Mouse (Mus musculus): ENCODE results near the gene Rheb. TPM values are rescaled to one million over a fixed set of nuclear protein-coding genes. Genes with fewer than 3 reads are reported as not detected.

Rheb gene
- polyA plus RNA-seq, 1 experiment from 2014 or later = 227 TPM

DNA sequence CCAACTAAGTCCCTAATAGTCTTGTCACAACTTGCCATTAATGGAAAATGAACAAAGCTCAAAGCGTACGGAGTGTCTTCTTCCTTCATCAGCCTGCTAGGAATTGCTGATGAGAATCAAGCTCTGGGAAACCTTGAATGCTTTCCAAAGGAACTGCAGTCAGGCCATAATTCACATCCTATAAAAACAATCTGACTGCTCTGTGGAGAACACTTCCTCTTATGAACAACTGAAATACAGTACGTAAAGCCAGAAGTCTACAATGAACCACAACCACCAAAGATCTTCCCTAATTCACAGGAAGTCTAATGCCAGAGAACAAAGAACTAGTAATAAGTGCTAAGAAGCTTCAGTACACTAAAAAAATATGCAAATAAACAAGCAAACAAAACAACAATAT is 28.5 kb downstream of the Rheb start:
- Histone ChIP-seq H3K9ac (ENCODE audit: low read length) (no peak overlapping the region), H3K4me2 (ENCODE audit: low read depth, low read length) (no peak overlapping the region), H3K9me3 (replicated peaks; ENCODE audit: control insufficient read depth, low read length) (no peaks in the 10 kb centered on the region), H3K27ac (ENCODE audit: low read length) (0 out of 2 replicates have a peak overlapping the region, but pooled peaks have one; percentile 2), H3K4me1 (ENCODE audit: control insufficient read depth, insufficient read depth, low read length) (peaks cover 4% of the 10 kb centered on the region; the same call in 1 of the 2 replicates), H3K27me3 (ENCODE audit: control insufficient read depth, insufficient read depth, low read length) (no peaks in the 10 kb centered on the region), H3K4me3 (replicated peaks; ENCODE audit: low read length) (no peak overlapping the region), H3K36me3 (ENCODE audit: control insufficient read depth, insufficient read depth, low read length) (peaks cover 24% of the 10 kb centered on the region; the same call in 1 of the 2 replicates)
- no peak for ATAC-seq (ENCODE audit: insufficient read depth, low FRiP score)
- 37% methylated on average over 3 of the region's 3 CpGs for WGBS

DNA sequence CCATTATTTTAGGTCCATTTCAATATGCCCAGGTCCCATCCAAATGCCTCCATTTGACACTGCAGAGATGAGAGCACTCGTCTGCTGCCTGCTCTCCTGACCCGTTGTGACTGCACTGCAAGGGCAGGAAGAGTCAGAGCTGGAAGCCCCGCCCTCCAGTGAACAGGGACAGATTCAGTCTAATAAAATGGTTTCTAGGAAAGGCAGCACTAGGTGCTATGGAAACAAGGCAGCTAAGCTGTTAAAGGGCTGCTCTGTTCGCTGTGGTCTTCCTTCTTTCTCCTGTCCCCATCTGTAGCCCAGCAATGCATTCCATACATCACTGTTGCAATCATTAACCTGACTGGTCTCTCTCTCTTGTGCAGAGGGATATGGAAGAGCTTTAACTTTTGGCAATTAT is 29.4 kb downstream of the Rheb start:
- H3K36me3 ChIP-seq (ENCODE audit: control insufficient read depth, insufficient read depth, low read length) = peaks cover 24% of the 10 kb centered on the region; the same call in 1 of the 2 replicates
- peak overlapping the region; percentile 12; the same call in 1 of the 2 replicates for H3K27ac ChIP-seq (ENCODE audit: low read length)
- no peak for ATAC-seq (ENCODE audit: insufficient read depth, low FRiP score)
- 59% methylated on average over 4 of the region's 4 CpGs for WGBS
- no peak overlapping the region for H3K9ac ChIP-seq (ENCODE audit: low read length)
- no peaks in the 10 kb centered on the region for H3K27me3 ChIP-seq (ENCODE audit: control insufficient read depth, insufficient read depth, low read length)
- no peak overlapping the region for H3K4me2 ChIP-seq (ENCODE audit: low read depth, low read length)
- H3K4me3 ChIP-seq (replicated peaks; ENCODE audit: low read length) = no peak overlapping the region
- H3K9me3 ChIP-seq (replicated peaks; ENCODE audit: control insufficient read depth, low read length) = no peaks in the 10 kb centered on the region
- H3K4me1 ChIP-seq (ENCODE audit: control insufficient read depth, insufficient read depth, low read length) = peaks cover 4% of the 10 kb centered on the region; the same call in 1 of the 2 replicates

GRCm38 (mm10) chr5:24805222-24805621 is 37.2 kb downstream of the Rheb start:
- H3K4me1 ChIP-seq (ENCODE audit: control insufficient read depth, insufficient read depth, low read length) = no peaks in the 10 kb centered on the region
- no peak overlapping the region for H3K4me2 ChIP-seq (ENCODE audit: low read depth, low read length)
- ATAC-seq (ENCODE audit: insufficient read depth, low FRiP score) = no peak
- no peaks in the 10 kb centered on the region for H3K9me3 ChIP-seq (replicated peaks; ENCODE audit: control insufficient read depth, low read length)
- 80% methylated on average over 6 of the region's 6 CpGs for WGBS
- peaks cover 24% of the 10 kb centered on the region for H3K36me3 ChIP-seq (ENCODE audit: control insufficient read depth, insufficient read depth, low read length)
- no peak overlapping the region for H3K27ac ChIP-seq (ENCODE audit: low read length)
- no peaks in the 10 kb centered on the region for H3K27me3 ChIP-seq (ENCODE audit: control insufficient read depth, insufficient read depth, low read length)
- H3K9ac ChIP-seq (ENCODE audit: low read length) = no peak overlapping the region
- no peak overlapping the region for H3K4me3 ChIP-seq (replicated peaks; ENCODE audit: low read length)

DNA sequence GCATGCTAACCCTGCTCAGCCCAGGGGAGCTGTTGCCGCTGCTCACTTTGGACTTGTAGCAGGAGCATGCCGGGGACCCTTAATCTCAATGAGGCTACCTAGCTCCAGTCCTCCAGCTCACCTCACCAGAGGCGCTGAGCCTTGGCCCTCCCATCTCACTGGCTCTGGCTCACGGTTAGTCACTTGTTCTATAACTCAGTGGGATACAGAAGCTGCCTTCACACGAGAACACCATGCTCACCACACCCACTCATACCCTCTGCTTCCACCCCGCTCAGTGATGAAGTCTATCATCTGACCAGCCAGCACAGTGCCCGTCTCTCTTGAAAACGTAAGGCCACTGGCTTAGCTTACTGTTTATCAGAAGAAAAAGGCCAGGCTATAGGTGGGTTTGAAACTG is 37.8 kb downstream of the Rheb start:
- no peaks in the 10 kb centered on the region for H3K4me1 ChIP-seq (ENCODE audit: control insufficient read depth, insufficient read depth, low read length)
- no peak for ATAC-seq (ENCODE audit: insufficient read depth, low FRiP score)
- no peak overlapping the region for H3K4me3 ChIP-seq (replicated peaks; ENCODE audit: low read length)
- H3K9me3 ChIP-seq (replicated peaks; ENCODE audit: control insufficient read depth, low read length) = no peaks in the 10 kb centered on the region
- H3K27me3 ChIP-seq (ENCODE audit: control insufficient read depth, insufficient read depth, low read length) = no peaks in the 10 kb centered on the region
- no peak overlapping the region for H3K9ac ChIP-seq (ENCODE audit: low read length)
- peaks cover 24% of the 10 kb centered on the region for H3K36me3 ChIP-seq (ENCODE audit: control insufficient read depth, insufficient read depth, low read length)
- H3K4me2 ChIP-seq (ENCODE audit: low read depth, low read length) = no peak overlapping the region
- no peak overlapping the region for H3K27ac ChIP-seq (ENCODE audit: low read length)
- 86% methylated on average over 8 of the region's 8 CpGs for WGBS

DNA sequence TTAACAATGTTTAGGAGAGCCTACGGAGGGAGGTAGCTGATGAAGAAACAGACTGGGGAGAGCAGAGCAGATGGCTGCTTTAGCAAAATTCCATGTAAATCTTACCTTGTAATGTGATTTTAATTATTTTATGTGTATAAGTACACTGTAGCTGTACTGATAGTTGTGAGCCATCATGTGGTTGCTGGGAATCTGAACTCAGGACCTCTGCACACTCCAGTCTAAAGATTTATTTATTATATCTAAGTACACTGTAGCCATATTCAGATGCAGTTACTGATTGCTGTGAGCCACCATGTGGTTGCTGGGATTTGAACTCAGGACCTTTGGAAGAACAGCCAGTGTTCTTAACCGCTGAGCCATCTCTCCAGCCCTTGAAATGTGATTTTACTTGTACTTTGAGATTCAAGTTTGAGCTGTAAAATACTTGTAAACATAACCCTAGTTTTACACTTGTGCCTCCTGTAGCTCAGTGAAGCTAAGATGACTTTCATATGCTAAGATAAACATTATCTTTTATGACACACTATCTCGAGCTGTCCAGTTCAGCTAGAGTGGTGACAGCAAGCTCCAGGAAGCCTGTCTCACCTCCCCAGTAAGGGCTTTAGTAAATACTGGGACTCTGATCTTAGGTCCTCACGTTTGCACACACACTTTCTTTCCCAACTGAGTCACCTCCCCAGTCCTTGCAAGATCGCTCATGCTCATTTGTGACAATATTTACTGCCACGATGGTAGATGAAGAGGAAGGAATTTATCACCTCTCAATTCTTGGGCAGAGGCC is 40.4 kb downstream of the Rheb start:
- Histone ChIP-seq H3K4me2 (ENCODE audit: low read depth, low read length) (no peak overlapping the region), H3K36me3 (ENCODE audit: control insufficient read depth, insufficient read depth, low read length) (peaks cover 24% of the 10 kb centered on the region), H3K4me1 (ENCODE audit: control insufficient read depth, insufficient read depth, low read length) (no peaks in the 10 kb centered on the region), H3K27ac (ENCODE audit: low read length) (no peak overlapping the region), H3K9me3 (replicated peaks; ENCODE audit: control insufficient read depth, low read length) (no peaks in the 10 kb centered on the region), H3K27me3 (ENCODE audit: control insufficient read depth, insufficient read depth, low read length) (no peaks in the 10 kb centered on the region), H3K4me3 (replicated peaks; ENCODE audit: low read length) (no peak overlapping the region), H3K9ac (ENCODE audit: low read length) (no peak overlapping the region)
- no peak for ATAC-seq (ENCODE audit: insufficient read depth, low FRiP score)
- WGBS = 60% methylated on average over 6 of the region's 6 CpGs

DNA sequence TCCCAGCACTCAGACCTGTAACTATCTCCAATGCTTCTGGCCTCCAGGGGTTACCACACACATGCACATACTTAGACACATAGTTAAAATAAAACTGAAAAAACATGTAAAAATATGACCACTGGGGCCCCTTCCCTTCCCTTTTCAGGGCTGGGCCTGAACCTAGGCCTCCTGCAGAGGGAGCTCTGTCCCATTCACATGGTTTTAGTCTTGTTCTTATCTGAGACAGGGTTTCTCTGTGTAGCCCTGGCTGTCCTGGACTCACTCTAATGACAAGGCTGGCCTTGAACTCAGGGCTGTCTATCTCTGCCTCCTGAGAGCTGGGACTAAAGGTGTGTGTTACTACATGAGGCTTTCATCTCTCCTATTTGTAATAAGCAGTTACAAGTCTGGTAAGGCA is 42.0 kb downstream of the Rheb start:
- Histone ChIP-seq H3K9me3 (replicated peaks; ENCODE audit: control insufficient read depth, low read length) (no peaks in the 10 kb centered on the region), H3K4me1 (ENCODE audit: control insufficient read depth, insufficient read depth, low read length) (no peaks in the 10 kb centered on the region), H3K36me3 (ENCODE audit: control insufficient read depth, insufficient read depth, low read length) (peaks cover 14% of the 10 kb centered on the region; the same call in 1 of the 2 replicates), H3K4me2 (ENCODE audit: low read depth, low read length) (no peak overlapping the region), H3K27me3 (ENCODE audit: control insufficient read depth, insufficient read depth, low read length) (no peaks in the 10 kb centered on the region), H3K27ac (ENCODE audit: low read length) (no peak overlapping the region), H3K4me3 (replicated peaks; ENCODE audit: low read length) (no peak overlapping the region), H3K9ac (ENCODE audit: low read length) (no peak overlapping the region)
- ATAC-seq (ENCODE audit: insufficient read depth, low FRiP score) = no peak

DNA sequence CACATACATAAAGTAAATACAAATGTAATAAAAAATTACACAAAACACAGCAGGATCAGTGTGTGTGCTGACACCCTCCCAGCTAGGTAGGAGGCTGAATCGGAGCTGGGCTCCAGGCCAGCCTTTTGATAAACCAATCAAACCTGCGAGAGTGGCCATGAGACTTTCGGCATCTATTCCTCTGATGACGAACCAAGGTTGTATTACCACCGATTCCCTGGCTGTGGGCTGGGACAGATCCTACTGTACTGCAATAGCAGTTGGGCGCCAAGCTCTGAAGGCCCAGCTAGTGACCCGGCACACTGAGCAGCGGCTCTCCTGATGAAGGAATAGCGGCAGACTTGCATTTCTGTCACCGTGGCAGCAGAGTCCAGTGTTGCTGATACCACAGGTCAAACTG is 43.8 kb downstream of the Rheb start:
- no peak overlapping the region for H3K9ac ChIP-seq (ENCODE audit: low read length)
- peaks cover 9% of the 10 kb centered on the region; the same call in 1 of the 2 replicates for H3K36me3 ChIP-seq (ENCODE audit: control insufficient read depth, insufficient read depth, low read length)
- no peaks in the 10 kb centered on the region for H3K27me3 ChIP-seq (ENCODE audit: control insufficient read depth, insufficient read depth, low read length)
- ATAC-seq (ENCODE audit: insufficient read depth, low FRiP score) = peak; percentile 30; the same call in 1 of the 2 replicates
- no peaks in the 10 kb centered on the region for H3K9me3 ChIP-seq (replicated peaks; ENCODE audit: control insufficient read depth, low read length)
- H3K4me2 ChIP-seq (ENCODE audit: low read depth, low read length) = no peak overlapping the region
- WGBS = 58% methylated on average over 10 of the region's 10 CpGs
- H3K4me1 ChIP-seq (ENCODE audit: control insufficient read depth, insufficient read depth, low read length) = no peaks in the 10 kb centered on the region
- H3K4me3 ChIP-seq (replicated peaks; ENCODE audit: low read length) = no peak overlapping the region
- H3K27ac ChIP-seq (ENCODE audit: low read length) = no peak overlapping the region

GRCm38 (mm10) chr5:24797858-24798257 is 44.6 kb downstream of the Rheb start:
- H3K4me2 ChIP-seq (ENCODE audit: low read depth, low read length) = no peak overlapping the region
- H3K4me1 ChIP-seq (ENCODE audit: control insufficient read depth, insufficient read depth, low read length) = no peaks in the 10 kb centered on the region
- H3K36me3 ChIP-seq (ENCODE audit: control insufficient read depth, insufficient read depth, low read length) = 0 out of 2 replicates have a peak, but pooled peaks cover 3% of the 10 kb centered on the region
- H3K9me3 ChIP-seq (replicated peaks; ENCODE audit: control insufficient read depth, low read length) = no peaks in the 10 kb centered on the region
- 38% methylated on average over 7 of the region's 7 CpGs for WGBS
- H3K27me3 ChIP-seq (ENCODE audit: control insufficient read depth, insufficient read depth, low read length) = no peaks in the 10 kb centered on the region
- H3K4me3 ChIP-seq (replicated peaks; ENCODE audit: low read length) = no peak overlapping the region
- H3K9ac ChIP-seq (ENCODE audit: low read length) = no peak overlapping the region
- no peak overlapping the region for H3K27ac ChIP-seq (ENCODE audit: low read length)
- ATAC-seq (ENCODE audit: insufficient read depth, low FRiP score) = no peak

- H3K4me3 ChIP-seq (replicated peaks; ENCODE audit: low read length) = no peak overlapping the region
- no peaks in the 10 kb centered on the region for H3K36me3 ChIP-seq (ENCODE audit: control insufficient read depth, insufficient read depth, low read length)
- no peak overlapping the region for H3K4me2 ChIP-seq (ENCODE audit: low read depth, low read length)
- H3K4me1 ChIP-seq (ENCODE audit: control insufficient read depth, insufficient read depth, low read length) = no peaks in the 10 kb centered on the region
- H3K27me3 ChIP-seq (ENCODE audit: control insufficient read depth, insufficient read depth, low read length) = no peaks in the 10 kb centered on the region
- no peak for ATAC-seq (ENCODE audit: insufficient read depth, low FRiP score)
- no peak overlapping the region for H3K27ac ChIP-seq (ENCODE audit: low read length)
- 70% methylated on average over 7 of the region's 7 CpGs for WGBS
- no peak overlapping the region for H3K9ac ChIP-seq (ENCODE audit: low read length)
- H3K9me3 ChIP-seq (replicated peaks; ENCODE audit: control insufficient read depth, low read length) = no peaks in the 10 kb centered on the region
Observed at GRCm38 (mm10) chr5:24792961-24793360, 49.5 kb downstream of the Rheb start.

Measured in stomach, embryonic 16.5 days (tissue).